Mouse (Mus musculus) left cerebral cortex, postnatal 36 days (tissue): Measurements from ENCODE around the gene 9930021J03Rik. TPM values are rescaled to one million over a fixed set of nuclear protein-coding genes. Genes with fewer than 3 reads are reported as not detected.

ENCODE experiments used
- DNase-seq, 2 experiments: peaks; one replicate each; pipeline ENCODE4 v3.0.0; 2021 to 2022; ENCODE audit warnings: low spot score in 2 of 2, mixed read lengths in 1 of 2
- intact Hi-C: fragments of 180-260 bp; cut with DNase I; formaldehyde crosslinking; loops from one replicate; pipeline ENCODE4 v1.15.1; 2025
- total RNA-seq, 2 experiments: library from RNA; stranded (reverse); gene quantifications; 2 replicates each; pipeline ENCODE4 v1.2.3; 2021

Gene 9930021J03Rik
- total RNA-seq, 2 experiments from 2014 or later = 33.2 to 40.4 TPM

DNA sequence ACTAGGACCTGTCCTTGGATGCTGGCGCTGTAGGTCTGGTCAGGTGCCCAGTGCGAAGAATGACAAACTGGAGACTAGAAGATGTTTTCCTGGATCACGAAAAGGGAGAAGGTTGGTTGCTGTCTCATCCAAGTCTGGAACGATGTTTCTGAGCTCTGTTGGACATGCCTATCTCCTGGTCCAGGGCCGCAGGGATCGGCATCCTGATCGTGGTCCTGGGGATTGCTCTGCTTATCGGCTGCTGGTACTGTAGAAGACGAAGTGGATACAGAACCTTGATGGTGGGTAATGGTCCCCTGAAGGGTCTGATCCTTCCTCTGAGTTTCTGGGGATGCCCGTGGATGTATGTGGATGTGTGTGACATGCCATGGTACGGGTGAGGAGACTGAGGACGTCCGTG lies 101.4 kb downstream of the 9930021J03Rik start:
- no peak for DNase-seq
- intact Hi-C loops = no loop called here

DNA sequence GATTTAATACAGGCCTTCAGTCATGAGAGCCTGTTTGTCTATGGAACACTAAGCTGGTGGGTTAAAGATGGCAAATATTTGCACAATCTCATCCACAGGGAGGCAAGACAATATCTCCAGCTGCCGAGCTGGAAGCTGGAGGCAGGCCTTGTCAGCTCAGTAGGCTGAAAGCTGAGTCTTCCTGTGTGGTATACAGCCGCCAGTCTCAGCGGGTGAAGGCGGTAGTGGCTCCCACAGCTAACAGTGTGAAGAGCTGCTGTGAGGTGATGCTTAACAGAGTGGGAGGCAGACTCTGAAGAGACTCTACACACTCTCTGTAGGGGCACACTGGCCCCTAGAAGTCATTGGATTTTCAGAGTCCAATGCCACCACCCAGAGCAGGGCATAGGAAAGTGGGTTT lies 104.1 kb downstream of the 9930021J03Rik start:
- DNase-seq = no peak
- intact Hi-C loops = no loop called here

DNA sequence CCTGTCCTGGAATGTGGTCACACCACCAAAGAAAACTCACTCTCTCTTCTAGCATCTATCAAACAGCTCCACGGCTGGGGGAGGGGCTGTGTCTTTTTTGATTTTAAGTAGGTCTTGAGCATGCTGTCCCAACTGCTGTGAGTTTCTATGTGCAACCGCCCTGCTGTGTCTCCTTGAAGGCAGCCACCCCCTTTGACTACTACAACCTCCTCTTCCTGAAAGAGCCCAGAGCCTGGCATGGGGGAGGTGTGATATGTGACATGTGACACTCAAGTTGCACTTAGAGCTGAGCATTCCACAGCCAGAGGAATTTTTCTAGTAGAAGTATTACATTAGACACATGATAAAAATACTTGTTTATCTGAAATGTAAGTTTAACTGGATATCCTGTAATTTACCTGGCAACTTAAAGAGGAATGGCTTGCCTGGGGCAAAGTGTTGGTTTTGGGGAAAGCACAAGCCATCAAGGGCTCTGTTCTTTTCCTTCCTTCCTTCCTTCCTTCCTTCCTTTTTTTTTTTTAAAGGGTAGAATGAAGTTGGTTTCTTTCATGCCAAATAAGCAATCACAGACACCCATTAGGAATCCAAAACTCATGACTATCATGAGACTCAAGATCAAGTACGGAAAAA lies 108.4 kb downstream of the 9930021J03Rik start, which contains the start of gene Mlana:
Mlana (plus strand) TSS at position 580 of the 630 bp plus-strand sequence.
- intact Hi-C loops = no loop called here
- DNase-seq = no peak

DNA sequence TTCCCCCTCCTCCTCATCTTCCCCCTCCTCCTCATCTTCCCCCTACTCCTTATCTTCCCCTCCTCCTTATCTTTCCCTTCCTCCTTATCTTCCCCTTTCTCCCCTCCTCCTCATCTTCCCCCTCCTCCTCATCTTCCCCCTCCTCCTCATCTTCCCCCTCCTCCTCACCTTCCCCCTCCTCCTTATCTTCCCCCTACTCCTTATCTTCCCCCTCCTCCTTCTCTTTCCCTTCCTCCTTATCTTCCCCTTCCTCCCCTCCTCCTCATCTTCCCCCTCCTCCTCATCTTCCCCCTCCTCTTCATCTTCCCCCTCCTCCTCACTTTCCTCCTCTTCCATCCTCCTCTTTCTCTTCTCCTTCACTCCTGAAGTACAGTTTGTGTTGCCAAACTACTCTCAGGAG lies 108.9 kb downstream of the 9930021J03Rik start:
- no peak for DNase-seq
- intact Hi-C loops = no loop called here

DNA sequence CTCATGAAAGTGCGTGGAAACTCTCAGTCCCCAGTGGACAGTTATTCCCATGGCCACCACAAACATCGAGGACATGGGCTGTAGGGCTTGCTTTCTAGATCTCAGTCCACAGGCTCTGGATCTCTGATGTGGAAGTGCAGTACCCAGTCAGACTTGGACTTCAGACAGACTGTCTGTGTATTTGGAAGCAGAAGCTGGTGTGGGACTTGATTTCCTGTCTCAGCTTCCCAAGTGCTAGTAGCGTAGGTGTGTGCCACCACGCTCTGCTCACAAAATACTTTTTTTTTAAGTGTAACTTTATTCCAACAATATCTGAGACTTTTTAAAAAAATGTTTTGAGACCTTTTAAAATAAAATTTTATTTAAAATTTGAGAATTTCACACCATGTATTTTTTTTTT lies 109.5 kb downstream of the 9930021J03Rik start:
- DNase-seq = no peak
- intact Hi-C loops = no loop called here

DNA sequence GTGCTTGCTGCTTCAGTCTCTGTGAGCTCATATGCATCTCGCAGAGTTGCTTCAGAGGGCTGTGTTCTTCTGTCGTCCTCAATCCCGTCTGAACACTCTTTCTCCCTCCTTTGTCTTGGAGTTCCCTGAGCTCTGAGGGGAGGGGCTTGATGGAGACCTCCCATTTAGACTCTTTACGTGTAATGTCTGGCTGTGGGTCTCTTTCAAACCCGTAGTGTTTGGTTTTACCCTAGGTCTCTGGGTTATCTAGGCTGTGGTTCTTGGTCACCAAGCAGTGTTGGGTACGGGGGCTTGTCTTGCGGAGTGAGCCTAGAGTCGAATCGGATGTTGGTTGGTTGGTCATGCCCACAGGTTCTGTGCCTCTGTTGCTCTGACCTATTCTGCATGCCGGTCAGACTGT lies 110.7 kb downstream of the 9930021J03Rik start:
- no peak for DNase-seq
- intact Hi-C loops = no loop called here

DNA sequence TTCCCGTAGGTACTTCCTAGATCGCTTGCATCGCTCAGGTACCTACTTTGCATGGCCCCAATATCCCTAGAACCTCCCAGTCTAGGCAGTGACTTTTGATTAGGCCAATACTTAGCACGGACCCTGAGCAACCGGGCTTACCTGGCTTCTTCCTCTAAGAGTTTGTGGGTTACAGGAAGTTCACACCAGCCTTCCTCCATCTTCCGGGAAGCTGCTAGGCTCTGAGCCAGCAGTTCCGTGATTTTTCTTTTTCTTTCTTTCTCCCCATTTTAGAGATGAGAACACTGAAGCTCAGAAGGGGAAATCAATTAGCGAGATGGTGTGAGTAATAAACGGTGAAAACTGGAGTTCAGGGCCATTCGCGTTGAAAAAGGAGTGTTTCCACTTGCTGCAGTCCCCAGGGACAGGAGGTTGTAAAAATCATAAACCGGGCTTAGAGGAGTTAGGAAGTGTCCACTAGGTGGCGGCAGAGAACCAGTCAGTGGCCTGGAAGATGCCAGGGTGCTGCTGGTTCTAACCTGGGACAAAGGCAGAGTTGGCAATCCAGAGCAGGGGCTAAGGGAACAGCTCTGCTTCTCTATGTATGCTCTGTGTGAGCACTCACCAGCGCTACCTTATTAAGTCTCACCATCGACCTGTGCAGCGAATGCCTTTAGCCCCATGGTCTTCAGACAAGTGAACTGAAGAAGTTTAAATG lies 121.8 kb downstream of the 9930021J03Rik start:
- intact Hi-C loops = loop anchor here (1.0 to 10.0 kb wide), 3 partner anchors 137 to 521 kb away; no protein-coding TSS in a partner anchor
- DNase-seq = peak; percentile 70 to 79

DNA sequence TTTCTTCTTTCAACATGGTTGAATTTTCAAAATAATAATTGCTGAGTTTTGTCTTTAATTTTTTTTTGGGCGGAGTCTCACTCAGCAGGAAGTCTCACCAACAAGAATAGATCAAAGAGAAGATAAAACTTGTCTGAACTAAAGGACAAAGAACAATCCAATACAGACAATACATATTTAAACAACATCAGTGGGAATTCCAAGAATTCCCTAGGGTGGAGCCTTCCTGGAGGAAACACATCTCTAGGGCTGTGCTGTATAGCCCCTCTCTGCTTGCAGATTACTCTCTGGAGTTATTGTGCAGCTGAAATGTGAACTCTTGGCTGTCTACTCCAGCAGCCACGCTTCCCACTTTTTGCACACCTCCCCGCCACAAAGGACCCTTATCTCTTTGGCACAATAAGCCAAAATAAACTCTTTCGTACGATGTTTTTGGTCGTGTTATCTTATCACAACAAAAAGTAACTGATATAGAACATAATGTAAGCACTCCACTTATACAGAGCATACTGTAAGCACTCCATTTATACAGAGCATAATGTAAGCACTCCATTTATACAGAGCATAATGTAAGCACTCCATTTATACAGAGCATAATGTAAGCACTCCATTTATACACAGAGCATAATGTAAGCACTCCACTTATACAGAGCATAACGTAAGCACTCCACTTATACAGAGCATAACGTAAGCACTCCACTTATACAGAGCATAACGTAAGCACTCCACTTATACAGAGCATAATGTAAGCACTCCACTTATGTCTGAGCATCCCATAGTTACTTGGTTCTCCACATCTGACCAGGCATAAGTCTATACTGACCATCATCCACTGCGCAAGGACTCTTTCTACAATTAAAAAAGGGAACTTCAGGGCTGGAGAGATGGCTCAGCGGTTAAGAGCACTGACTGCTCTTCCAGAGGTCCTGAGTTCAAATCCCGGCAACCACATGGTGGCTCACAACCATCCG lies 125.3 kb downstream of the 9930021J03Rik start:
- DNase-seq = no peak
- intact Hi-C loops = loop anchor here (10.0 kb wide), 2 partner anchors 294 to 524 kb away; no protein-coding TSS in a partner anchor

DNA sequence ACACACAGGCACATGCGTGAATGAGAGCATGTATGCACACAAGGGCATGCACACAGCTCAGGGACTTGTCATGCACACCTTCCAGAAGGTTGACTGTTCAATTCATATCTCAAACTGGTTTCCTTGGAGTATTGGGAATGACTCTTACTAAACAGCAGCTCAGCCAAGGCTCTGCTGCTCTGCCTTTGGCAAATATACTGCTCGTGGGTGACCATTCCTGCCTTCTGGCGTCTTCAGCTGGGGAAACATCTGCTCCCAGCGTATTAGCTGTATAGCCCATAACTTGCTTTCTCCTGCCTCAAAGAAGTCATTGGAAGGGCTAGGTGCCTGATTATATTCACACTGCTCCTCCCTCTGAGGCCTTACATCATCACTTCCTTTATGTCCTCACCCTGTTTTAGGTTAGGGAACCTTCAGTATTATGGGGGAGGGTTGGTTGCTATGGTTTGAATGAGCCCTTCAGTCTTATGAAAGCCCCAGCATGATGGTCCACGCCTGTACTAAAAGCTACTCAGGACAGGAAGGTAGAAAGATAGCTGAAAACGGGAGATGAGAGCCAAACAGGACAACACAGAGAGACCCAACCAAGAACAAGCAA lies 127.5 kb downstream of the 9930021J03Rik start:
- intact Hi-C loops = no loop called here
- no peak for DNase-seq

DNA sequence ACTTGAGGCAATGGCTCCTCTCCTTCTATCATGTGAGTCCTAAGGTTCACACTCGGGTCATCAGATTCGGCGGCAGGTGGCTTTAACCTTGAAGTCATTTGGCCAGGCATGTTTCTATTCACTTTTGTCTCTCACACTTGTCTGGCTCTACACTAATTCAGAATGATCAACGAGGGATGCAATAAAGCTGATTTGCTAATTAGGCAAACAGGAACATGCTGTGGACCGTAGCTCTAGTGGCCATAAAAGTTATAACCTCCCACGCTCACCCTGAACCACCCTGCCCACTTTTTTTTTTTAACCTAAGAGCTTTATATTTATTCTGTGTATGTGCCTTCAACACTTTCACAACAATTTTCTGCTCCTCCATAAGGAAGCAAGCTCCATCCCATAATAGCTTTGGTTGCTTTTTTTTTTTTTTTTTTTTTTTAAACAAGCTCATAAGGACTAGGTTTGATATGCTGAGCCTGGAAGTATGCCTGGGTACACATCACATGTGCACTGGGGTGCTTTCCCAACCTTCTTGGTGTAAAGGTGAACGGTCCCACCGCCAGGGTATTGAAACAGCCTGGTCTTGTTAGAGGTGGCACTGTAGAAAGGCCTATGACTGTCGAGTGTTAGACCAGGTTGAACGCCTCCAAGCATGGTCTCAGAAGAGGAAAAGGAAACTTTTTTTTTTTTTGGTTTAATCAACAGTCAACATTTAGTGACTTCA lies 129.2 kb downstream of the 9930021J03Rik start:
- intact Hi-C loops = no loop called here
- DNase-seq = no peak

DNA sequence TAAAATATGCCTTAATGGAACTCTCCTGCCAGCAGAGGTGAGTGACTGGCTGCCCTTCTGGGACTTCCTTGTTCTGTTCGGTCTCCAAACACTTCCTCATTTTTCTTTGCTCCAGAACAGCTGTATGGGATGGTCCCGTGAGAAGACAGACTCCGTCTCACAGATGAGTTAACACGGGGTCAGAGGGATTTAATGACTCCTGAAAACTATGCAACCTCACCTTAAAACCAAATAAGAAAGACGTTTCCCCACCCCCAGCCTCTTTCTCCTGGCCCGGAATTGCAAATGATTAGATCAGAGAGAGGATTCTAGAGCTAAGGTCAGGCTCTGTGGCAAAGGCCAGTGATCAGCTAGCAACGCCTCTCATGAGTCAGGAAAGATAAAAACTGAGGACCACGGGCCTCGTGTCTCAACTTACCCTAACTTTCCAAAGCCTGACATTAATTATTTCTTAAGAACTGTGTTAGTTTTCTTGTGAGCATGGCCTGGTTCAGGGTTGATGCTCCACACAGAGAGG lies 130.2 kb downstream of the 9930021J03Rik start:
- intact Hi-C loops = no loop called here

DNA sequence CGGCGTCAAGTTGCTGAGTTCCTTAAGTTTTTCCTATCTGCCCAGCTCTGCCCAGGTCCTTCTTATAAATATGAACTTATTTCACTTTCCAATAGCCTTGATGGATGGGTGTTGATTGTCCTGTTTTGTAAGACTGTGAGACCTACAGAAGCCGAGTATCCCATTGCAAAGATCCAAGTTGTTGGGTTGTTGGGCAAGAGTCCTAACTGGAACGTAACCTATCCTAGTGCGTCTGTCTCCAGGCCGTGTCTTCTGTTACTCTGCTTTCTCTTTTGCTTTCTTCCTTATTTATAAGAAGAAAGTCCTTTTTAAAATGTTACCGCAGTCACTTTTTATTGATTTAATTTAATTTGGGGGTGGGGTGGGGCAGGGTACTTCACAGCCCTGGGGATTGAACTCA lies 130.8 kb downstream of the 9930021J03Rik start:
- intact Hi-C loops = no loop called here
- no peak for DNase-seq

More for the DNA sequence above, 130.2 kb downstream of the 9930021J03Rik start:
- DNase-seq = no peak

DNA sequence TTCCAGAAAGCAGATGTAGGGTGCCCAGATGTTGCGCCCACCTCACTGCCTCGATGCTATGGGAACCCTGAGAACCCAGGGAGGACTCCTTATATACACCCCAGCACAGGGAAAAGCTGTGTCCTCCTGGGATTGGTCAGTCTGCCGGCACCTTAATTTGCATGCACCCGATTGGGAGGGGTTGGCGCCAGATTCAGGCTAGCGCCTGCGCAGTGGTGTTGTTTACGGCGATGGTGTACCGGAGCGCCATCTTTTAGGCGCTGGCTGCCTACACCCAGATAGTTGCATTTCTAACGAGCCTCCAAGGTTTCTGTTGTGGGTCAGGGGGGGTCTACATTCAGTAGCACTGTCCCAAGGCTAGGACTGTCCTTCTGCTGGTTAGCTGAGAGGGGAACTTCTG lies 133.1 kb downstream of the 9930021J03Rik start:
- intact Hi-C loops = no loop called here
- no peak for DNase-seq

DNA sequence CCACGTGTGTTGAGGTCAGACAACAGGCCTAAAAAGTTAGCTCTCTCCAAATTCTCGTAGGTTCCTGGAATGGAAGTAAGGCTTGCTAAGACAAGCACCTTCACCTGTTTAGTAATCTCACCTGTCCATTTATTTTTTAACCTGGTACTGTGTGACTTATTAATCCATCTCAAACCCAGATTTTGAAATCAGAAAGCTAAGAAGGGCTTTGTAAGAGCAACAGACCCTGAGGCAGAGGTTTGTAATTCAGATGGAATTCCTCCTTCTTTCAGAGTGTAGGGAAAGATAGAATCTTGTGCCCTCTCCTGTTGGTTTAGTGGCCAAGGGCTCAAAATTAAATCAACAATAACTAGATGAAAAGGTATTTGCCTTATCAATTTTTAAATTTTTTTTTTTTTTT lies 134.6 kb downstream of the 9930021J03Rik start:
- intact Hi-C loops = no loop called here
- no peak for DNase-seq

DNA sequence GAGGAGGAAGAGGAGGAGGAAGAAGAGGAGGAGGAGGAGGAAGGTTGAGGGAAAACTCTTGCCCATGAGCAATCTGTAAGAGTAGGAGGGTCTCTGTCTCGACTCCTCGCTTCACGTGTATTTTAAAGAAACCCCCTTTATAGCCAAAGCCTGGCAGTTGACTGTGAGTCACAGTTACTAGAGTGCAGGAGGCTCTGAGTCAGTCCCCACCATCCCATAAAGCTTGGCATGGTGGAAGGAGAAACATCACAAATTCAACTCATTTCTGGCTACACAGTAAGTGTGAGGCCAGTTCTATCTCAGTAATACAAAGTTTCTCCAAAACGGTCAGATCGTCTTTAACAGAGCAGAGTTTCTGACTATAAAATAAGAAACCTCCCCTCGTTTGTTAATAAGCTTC lies 135.5 kb downstream of the 9930021J03Rik start:
- intact Hi-C loops = no loop called here
- DNase-seq = no peak

DNA sequence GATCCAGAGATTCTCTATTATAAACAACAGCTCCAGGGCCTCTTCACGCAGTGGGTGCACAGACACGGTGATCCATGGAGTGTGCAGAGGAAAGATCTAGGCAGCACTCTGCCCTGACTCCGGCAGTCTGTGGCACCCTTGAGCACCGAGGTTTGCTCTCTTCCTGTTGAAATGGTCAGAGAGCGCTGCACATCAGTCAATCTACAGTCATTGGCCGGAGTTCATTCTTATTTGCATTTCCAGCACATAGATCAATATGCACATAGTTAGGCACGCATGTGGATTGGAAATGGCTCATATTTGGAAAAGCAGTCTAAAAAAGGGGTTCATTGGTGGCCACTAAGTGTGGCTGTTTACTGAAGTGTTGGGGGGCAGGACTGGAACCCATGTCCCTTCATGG lies 137.7 kb downstream of the 9930021J03Rik start:
- no peak for DNase-seq

DNA sequence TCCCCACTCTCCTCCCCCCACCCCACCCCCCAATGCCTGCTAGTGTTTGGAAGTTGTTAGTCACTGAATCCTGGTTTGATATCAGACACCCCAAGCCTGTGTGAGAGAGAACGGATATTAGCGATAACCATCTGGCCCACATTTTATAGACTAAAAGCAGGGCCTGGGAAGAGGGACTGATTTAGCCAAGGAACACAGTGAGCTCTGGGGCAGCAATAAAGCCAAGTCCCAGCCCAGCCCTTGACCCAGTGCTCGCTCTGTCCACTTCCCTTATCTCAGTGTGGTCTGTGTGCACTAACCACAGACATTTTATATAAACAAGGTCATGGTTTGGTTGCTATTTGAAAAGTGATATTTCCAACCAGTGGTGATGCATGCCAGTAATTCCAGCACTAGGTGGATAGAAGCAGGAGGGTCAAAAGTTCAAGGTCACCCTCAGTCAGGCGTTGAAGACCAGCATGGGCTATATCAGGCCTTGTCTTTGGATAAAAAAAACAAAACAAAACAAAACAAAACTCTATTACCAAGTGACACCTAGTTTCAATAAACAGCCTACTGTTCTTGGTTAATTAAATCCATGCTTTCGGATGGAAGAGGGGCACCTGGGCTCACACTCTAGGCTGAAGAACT lies 138.7 kb downstream of the 9930021J03Rik start:
- no peak for DNase-seq
- intact Hi-C loops = no loop called here

More for the DNA sequence above, 137.7 kb downstream of the 9930021J03Rik start:
- intact Hi-C loops = no loop called here

DNA sequence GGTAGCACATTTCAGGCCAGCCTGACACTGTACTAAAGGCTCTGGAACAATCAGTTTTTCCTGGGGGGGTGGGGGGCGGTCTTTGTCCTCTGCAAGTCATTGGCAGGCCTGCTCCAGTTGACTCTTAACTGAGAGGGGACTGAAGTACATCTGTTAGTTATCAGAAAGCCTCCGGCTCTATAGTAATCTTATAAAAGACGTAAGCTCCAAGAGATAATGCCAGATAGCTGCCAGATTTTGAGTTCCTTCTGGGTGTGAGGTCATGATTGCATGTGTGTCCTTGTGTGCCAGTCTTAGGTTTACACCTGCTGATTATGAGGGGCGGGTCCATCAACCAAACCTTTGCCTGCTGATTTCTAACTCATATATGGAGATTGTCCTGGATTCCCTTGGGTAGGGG lies 139.6 kb downstream of the 9930021J03Rik start:
- DNase-seq = no peak
- intact Hi-C loops = no loop called here
